Comparison of ENCODE assay signal across 15 mouse cellular contexts in genomic region chr4:34703029-34703428, GRCm38 (mm10).
DNase-seq lines count a peak whose midpoint lies in the region.
"Had no signal": no experiment of that assay in that cellular context is flagged by ENCODE, and none has a peak within 500 bp of the region (broad histone marks: within the 10 kb centered on the region; RNA-seq: fewer than 3 reads in every experiment).

No protein-coding gene starts in this region.

- peak; percentile 19 to 22 for DNase-seq in kidney, postnatal 4 days
- DNase-seq in kidney, adult 18-20 months, result no peak
- peak; percentile 11 for DNase-seq in lung, postnatal 10 days
- no peak for DNase-seq in lung, postnatal 36 days
- peak; percentile 17 for DNase-seq in NIH3T3 (ENCODE audit: low read depth)
- DNase-seq in right cerebral cortex, postnatal 25 days, result no peak
- no peak for DNase-seq in thymus, postnatal 10 days (ENCODE audit: low spot score in 2 of 2)
- DNase-seq: adrenal gland, adult 2 months; adrenal gland, postnatal 36 days; cerebellum, adult 18-20 months; cerebellum, postnatal 10 days; gastrocnemius, adult 2 months; gastrocnemius, postnatal 36 days; layer of hippocampus, adult 9-11 months; thymus, postnatal 36 days had no signal

Comparison
In these comparisons a context has a peak if more than half of its experiments do, and no peak if none do; other contexts are left out.
1. DNase-seq: peak in kidney, postnatal 4 days (2 of 2), lung, postnatal 10 days (single experiment) and NIH3T3 (single experiment); none in kidney, adult 18-20 months (single experiment), lung, postnatal 36 days (single experiment), right cerebral cortex, postnatal 25 days (single experiment) and thymus, postnatal 10 days (0 of 2).